Comparison of ENCODE assay signal across 14 mouse cellular contexts in genomic region chr5:126765037-126765707, GRCm38 (mm10).
A peak's percentile ranks its signal among the peaks of the same experiment; 100 is the strongest.
DNase-seq lines count a peak whose midpoint lies in the region; ATAC-seq and TF ChIP-seq lines count a peak whose summit lies in the region.
"Had no signal": no experiment of that assay in that cellular context is flagged by ENCODE, and none has a peak within 500 bp of the region (broad histone marks: within the 10 kb centered on the region; RNA-seq: fewer than 3 reads in every experiment).

No protein-coding gene starts in this region.

- 0 out of 2 replicates have a peak, but pooled peaks cover 4% of the 10 kb centered on the region for H3K4me1 ChIP-seq in forebrain, postnatal 0 days (ENCODE audit: insufficient read depth)
- peaks cover 20% of the 10 kb centered on the region for H3K4me1 ChIP-seq in midbrain, embryonic 13.5 days (replicated peaks)
- H3K4me1 ChIP-seq in intestine, postnatal 0 days (replicated peaks; ENCODE audit: control insufficient read depth, insufficient read depth, low read length), result no peaks in the 10 kb centered on the region
- H3K4me1 ChIP-seq: liver, embryonic 12.5 days had no signal

- 0 out of 2 replicates have a peak, but pooled peaks cover 3% of the 10 kb centered on the region for H3K27me3 ChIP-seq in forebrain, postnatal 0 days (ENCODE audit: insufficient read depth, low read length)
- peaks cover 5% of the 10 kb centered on the region; the same call in 1 of the 2 replicates for H3K27me3 ChIP-seq in midbrain, embryonic 13.5 days
- H3K27me3 ChIP-seq in intestine, postnatal 0 days (replicated peaks; ENCODE audit: control insufficient read depth, insufficient read depth, low read length), result no peaks in the 10 kb centered on the region
- H3K27me3 ChIP-seq: heart, embryonic 12.5 days; liver, embryonic 12.5 days had no signal

- WGBS in forebrain, postnatal 0 days, result 9% methylated on average over 4 of the region's 4 CpGs
- 4% methylated on average over 4 of the region's 4 CpGs for WGBS in midbrain, embryonic 13.5 days
- 16% methylated on average over 4 of the region's 4 CpGs for WGBS in intestine, postnatal 0 days

- peak; percentile 31; the same call in 1 of the 2 replicates for ATAC-seq in cerebellum, adult (ENCODE audit: insufficient number of reproducible peaks, low FRiP score, low TSS enrichment)
- ATAC-seq in forebrain, postnatal 0 days, result peak; percentile 95
- ATAC-seq in midbrain, embryonic 13.5 days, result peak; percentile 90
- ATAC-seq in intestine, postnatal 0 days, result no peak
- no peak for ATAC-seq in monocyte, adult 5-6 weeks (replicated peaks; ENCODE audit: insufficient number of reproducible peaks, low FRiP score, low TSS enrichment, poor library complexity, severe bottlenecking)
- ATAC-seq: liver, embryonic 12.5 days had no signal

- DNase-seq in cerebellum, postnatal 10 days, result no peak
- DNase-seq in embryo, embryonic 10 days (ENCODE audit: low spot score), result peak; percentile 57
- peak; percentile 20 for DNase-seq in forebrain, postnatal 0 days
- DNase-seq in thymus, postnatal 36 days, result no peak
- DNase-seq: adrenal gland, adult 8-10 months; cerebellum, adult 8-10 months; kidney, adult 18-20 months; layer of hippocampus, postnatal 36 days had no signal

- no peak overlapping the region for H3K4me2 ChIP-seq in forebrain, postnatal 0 days (ENCODE audit: low read depth)
- no peak overlapping the region for H3K4me2 ChIP-seq in midbrain, embryonic 13.5 days (replicated peaks)
- H3K4me2 ChIP-seq in intestine, postnatal 0 days (replicated peaks; ENCODE audit: low read depth), result no peak overlapping the region
- H3K4me2 ChIP-seq: heart, embryonic 12.5 days; liver, embryonic 12.5 days had no signal

- H3K9ac ChIP-seq in forebrain, postnatal 0 days, result no peak overlapping the region
- H3K9ac ChIP-seq in midbrain, embryonic 13.5 days (replicated peaks), result no peak overlapping the region
- H3K9ac ChIP-seq in intestine, postnatal 0 days (ENCODE audit: low read depth, low read length), result no peak overlapping the region
- H3K9ac ChIP-seq: heart, embryonic 12.5 days; liver, embryonic 12.5 days had no signal

- H3K4me3 ChIP-seq in forebrain, postnatal 0 days (ENCODE audit: low read depth, low read length), result no peak overlapping the region
- H3K4me3 ChIP-seq in midbrain, embryonic 13.5 days (replicated peaks), result no peak overlapping the region
- H3K4me3 ChIP-seq in intestine, postnatal 0 days (ENCODE audit: low read depth, low read length), result no peak overlapping the region
- H3K4me3 ChIP-seq: heart, embryonic 12.5 days; liver, embryonic 12.5 days had no signal

- no peak for TF ChIP-seq CTCF in forebrain, postnatal 0 days (IDR thresholded peaks at IDR 0.05; ENCODE audit: low read depth)
- TF ChIP-seq CTCF in intestine, postnatal 0 days (IDR thresholded peaks at IDR 0.05; ENCODE audit: low read depth), result no peak

- no peaks in the 10 kb centered on the region for H3K9me3 ChIP-seq in forebrain, postnatal 0 days (ENCODE audit: low read length)
- no peaks in the 10 kb centered on the region for H3K9me3 ChIP-seq in midbrain, embryonic 13.5 days
- H3K9me3 ChIP-seq in intestine, postnatal 0 days (ENCODE audit: control insufficient read depth), result no peaks in the 10 kb centered on the region

- H3K36me3 ChIP-seq in forebrain, postnatal 0 days (ENCODE audit: insufficient read depth), result no peaks in the 10 kb centered on the region
- H3K36me3 ChIP-seq in midbrain, embryonic 13.5 days, result no peaks in the 10 kb centered on the region
- no peaks in the 10 kb centered on the region for H3K36me3 ChIP-seq in intestine, postnatal 0 days (ENCODE audit: control insufficient read depth, insufficient read depth)
- H3K36me3 ChIP-seq: heart, embryonic 12.5 days; liver, embryonic 12.5 days had no signal

- no peak overlapping the region for H3K27ac ChIP-seq in forebrain, postnatal 0 days (ENCODE audit: low read depth, low read length)
- peak overlapping the region; percentile 39; the same call in 1 of the 2 replicates for H3K27ac ChIP-seq in midbrain, embryonic 13.5 days
- H3K27ac ChIP-seq in intestine, postnatal 0 days (ENCODE audit: low read depth, low read length), result no peak overlapping the region
- H3K27ac ChIP-seq: liver, embryonic 12.5 days had no signal

Comparison
In these comparisons a context has a peak if more than half of its experiments do, and no peak if none do; other contexts are left out.
1. ATAC-seq: peak in cerebellum, adult (single experiment), forebrain, postnatal 0 days (single experiment) and midbrain, embryonic 13.5 days (single experiment); none in intestine, postnatal 0 days (single experiment) and monocyte, adult 5-6 weeks (single experiment).
2. DNase-seq: peak in embryo, embryonic 10 days (single experiment) and forebrain, postnatal 0 days (single experiment); none in cerebellum, postnatal 10 days (0 of 2) and thymus, postnatal 36 days (0 of 2).